Mouse (Mus musculus): ENCODE results near the gene Brd4. TPM values are rescaled to one million over a fixed set of nuclear protein-coding genes. Genes with fewer than 3 reads are reported as not detected.

Brd4 gene
- polyA plus RNA-seq, 1 experiment from 2014 or later: 117 TPM

DNA sequence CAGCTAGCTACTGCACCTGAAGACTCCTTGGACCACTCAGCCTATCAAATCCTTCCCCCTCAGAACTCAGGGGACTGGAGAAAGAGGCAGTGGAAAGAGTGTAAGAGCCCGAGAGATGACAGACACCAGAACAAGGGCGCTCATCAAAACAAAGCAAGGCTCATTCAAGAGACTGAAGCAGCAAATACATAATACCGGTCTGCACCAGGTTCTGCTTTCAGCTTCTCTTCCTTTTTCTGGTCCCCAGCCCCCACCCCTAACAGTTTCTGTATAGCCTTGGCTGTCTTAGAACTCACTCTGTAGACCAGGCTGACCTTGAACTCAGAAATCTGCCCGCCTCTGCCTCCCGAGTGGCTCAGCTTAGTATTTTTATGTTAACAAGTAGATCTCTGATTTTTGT is 91.5 kb downstream of the Brd4 start:
- 84% methylated on average over 5 of the region's 5 CpGs for WGBS
- Histone ChIP-seq H3K27me3 (peaks cover 24% of the 10 kb centered on the region), H3K4me3 (no peak overlapping the region), H3K9ac (no peak overlapping the region), H3K4me1 (peaks cover 16% of the 10 kb centered on the region), H3K27ac (no peak overlapping the region), H3K9me3 (no peaks in the 10 kb centered on the region), H3K4me2 (no peak overlapping the region), H3K36me3 (peaks cover 29% of the 10 kb centered on the region)
- ATAC-seq (ENCODE audit: insufficient number of reproducible peaks, insufficient read depth, low FRiP score, low TSS enrichment, low read depth): no peak

DNA sequence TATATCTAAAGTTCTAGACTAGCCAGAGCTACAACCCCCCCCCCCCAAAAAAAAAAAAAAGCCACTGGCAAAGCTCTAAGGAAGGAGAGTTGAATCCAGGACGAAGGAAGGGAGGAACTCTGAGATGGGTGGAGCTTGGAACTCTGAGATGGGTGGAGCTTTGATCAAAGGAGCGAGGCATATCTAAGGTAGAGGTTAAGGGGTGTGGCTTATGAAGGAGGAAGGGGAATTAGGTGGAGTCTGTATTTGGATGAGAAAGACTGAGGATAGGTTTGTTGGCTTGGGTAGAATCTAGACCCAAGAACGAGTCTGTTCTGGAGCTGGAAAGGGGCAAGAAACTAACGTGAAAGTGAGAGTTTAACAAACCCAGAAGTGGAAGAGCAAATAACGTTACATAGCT is 94.7 kb downstream of the Brd4 start:
- Histone ChIP-seq H3K9me3 (no peaks in the 10 kb centered on the region), H3K4me3 (peak overlapping the region; percentile 44), H3K9ac (no peak overlapping the region), H3K4me2 (peak overlapping the region; percentile 90), H3K27ac (no peak overlapping the region), H3K27me3 (peaks cover 25% of the 10 kb centered on the region), H3K36me3 (no peaks in the 10 kb centered on the region), H3K4me1 (peaks cover 16% of the 10 kb centered on the region)
- WGBS: 11% methylated on average over 5 of the region's 5 CpGs
- no peak for ATAC-seq (ENCODE audit: insufficient number of reproducible peaks, insufficient read depth, low FRiP score, low TSS enrichment, low read depth)

DNA sequence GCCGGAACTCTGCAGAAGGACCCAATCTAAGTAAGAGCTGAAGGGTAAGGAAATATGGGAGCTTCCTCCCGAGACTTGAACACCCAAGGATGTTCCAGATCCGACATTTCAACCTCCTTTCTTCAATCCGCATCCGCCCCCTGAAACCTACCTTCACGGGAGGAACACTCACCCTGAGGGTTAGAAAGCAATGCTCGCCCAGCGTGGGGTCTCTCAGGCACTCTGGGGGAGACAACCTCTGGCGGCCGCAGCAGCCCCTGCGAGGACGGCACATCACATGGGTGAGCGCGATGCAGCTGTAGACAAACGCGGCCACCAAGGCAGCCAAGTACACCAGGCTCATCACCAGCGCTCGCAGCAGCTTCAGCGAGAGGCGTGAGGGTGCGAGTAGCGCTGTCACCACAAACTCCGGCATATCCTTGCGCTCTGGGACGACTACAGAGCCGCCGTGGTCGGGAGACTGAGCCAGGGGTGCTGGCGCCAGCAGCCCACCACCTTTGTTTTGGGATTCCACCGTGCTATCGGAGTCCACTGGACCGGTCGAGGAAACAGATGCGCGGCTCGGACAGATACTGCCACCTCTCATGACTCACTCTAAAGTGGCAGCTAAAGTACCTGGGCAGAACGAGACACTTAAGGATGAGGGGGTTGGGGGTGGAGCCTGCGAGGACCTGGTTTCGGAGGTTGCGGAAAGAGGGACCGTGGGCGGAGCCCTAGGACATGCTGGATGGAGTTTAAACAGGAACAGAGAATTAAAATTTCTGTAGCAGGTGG is 95.5 kb downstream of the Brd4 start, which contains the start of gene Ephx3:
Ephx3 (minus strand) TSS at position 687 of the 774 bp plus-strand sequence.
- WGBS: 6% methylated on average over 42 of the region's 42 CpGs
- peaks cover 16% of the 10 kb centered on the region for H3K4me1 ChIP-seq
- peak within 1 kb of the TSS; percentile 64 for H3K9ac ChIP-seq
- H3K27me3 ChIP-seq: peaks cover 25% of the 10 kb centered on the region
- no peak within 1 kb of the TSS for H3K27ac ChIP-seq
- 0 out of 2 replicates have a peak, but pooled peaks have one; percentile 10 for ATAC-seq (ENCODE audit: insufficient number of reproducible peaks, insufficient read depth, low FRiP score, low TSS enrichment, low read depth)
- H3K4me3 ChIP-seq: peak within 1 kb of the TSS; percentile 44
- H3K36me3 ChIP-seq: no peaks in the 10 kb centered on the region
- peak within 1 kb of the TSS; percentile 90 for H3K4me2 ChIP-seq
- no peaks in the 10 kb centered on the region for H3K9me3 ChIP-seq

DNA sequence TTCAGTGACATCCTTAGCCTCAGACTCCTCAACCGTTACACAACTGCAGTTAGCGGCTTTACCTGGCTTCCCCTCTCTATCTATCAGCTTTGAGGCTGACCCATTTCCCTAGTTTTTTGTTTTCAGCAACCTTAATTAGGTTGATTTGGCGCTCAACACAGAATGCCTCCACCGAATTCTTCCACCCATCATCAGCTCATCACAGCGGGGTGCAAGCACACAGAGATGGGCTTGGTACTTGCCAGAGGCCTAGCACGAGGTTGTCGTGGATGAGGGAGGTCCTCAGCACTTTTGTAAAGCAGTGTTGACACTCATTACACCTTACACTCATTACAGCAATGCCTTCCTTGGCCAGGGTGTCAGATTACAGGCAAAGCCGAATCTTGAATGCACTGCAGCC is 101.5 kb downstream of the Brd4 start:
- ATAC-seq (ENCODE audit: insufficient number of reproducible peaks, insufficient read depth, low FRiP score, low TSS enrichment, low read depth): no peak
- no peaks in the 10 kb centered on the region for H3K36me3 ChIP-seq
- no peaks in the 10 kb centered on the region for H3K9me3 ChIP-seq
- peaks cover 1% of the 10 kb centered on the region for H3K27me3 ChIP-seq
- H3K4me2 ChIP-seq: no peak overlapping the region
- 28% methylated on average over 8 of the region's 8 CpGs for WGBS
- H3K9ac ChIP-seq: no peak overlapping the region
- 0 out of 2 replicates have a peak, but pooled peaks cover 4% of the 10 kb centered on the region for H3K4me1 ChIP-seq
- H3K27ac ChIP-seq: no peak overlapping the region
- H3K4me3 ChIP-seq: no peak overlapping the region

DNA sequence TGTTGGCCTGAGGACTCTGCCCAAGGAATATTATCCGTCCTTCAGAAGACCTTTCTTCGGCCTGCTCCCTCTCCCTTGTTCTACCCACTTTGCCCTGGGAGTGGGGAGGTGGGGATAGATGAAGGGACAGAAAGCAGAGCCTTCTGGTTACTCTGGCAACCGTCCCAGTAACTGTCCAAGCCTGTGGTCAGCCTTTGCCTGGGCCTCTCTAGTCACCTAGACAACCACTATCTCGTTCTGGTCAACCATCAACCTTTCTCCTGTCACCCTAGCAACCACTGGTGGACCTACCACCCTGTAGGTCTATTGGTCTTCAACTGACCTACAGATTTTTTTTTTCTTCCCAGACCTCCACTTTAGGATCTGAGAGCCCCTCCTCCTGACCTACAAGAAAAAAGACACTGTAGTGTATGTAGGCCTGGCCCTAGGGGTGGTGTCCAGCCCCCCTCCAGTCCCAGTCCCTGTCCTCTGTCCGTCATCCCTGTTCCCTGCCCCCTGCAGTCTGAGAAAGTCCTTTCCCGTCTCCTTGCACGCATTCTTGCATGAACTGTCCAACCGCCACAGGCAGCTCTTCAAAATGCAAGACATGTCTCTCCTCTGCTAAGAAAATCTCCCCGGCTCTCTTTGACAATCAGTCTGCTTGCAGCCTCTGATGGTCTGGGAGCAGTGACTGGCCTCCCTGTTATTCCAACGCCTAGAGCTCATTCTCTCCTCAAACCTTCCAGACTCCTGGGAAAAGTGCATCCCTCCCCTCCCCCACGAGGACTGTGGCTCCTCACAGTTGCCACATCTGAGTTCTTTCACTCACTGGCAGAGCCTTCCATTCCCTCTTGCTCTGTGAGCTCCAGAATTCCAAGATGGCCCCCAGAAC is 104.7 kb downstream of the Brd4 start:
- Histone ChIP-seq H3K4me3 (no peak overlapping the region), H3K9me3 (no peaks in the 10 kb centered on the region), H3K4me1 (0 out of 2 replicates have a peak, but pooled peaks cover 4% of the 10 kb centered on the region), H3K27ac (no peak overlapping the region), H3K36me3 (no peaks in the 10 kb centered on the region), H3K4me2 (no peak overlapping the region), H3K9ac (no peak overlapping the region), H3K27me3 (no peaks in the 10 kb centered on the region)
- ATAC-seq (ENCODE audit: insufficient number of reproducible peaks, insufficient read depth, low FRiP score, low TSS enrichment, low read depth): no peak
- 55% methylated on average over 11 of the region's 11 CpGs for WGBS

DNA sequence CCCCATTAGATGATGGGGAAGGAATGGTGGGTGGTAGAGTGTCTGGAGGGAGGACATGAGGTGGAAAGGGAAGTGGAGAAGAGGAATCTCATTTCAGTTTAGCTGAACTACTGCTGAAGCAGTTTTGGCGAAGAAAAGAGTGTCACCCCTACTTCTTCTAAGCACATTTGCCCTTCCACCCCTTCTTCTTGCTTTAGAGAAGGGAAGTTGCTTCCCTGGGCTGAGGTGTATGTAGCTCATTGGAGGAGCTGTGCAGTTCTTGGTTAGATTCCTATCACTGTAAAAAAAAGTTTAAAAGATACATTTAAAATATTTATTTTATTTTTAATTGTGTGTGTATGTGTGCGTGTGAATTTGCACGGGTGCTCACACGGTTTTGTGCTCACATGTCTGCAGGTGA is 107.6 kb downstream of the Brd4 start:
- Histone ChIP-seq H3K9ac (no peak overlapping the region), H3K4me3 (no peak overlapping the region), H3K27me3 (no peaks in the 10 kb centered on the region), H3K4me2 (no peak overlapping the region), H3K36me3 (no peaks in the 10 kb centered on the region), H3K4me1 (peaks cover 4% of the 10 kb centered on the region; the same call in 1 of the 2 replicates), H3K9me3 (no peaks in the 10 kb centered on the region), H3K27ac (no peak overlapping the region)
- ATAC-seq (ENCODE audit: insufficient number of reproducible peaks, insufficient read depth, low FRiP score, low TSS enrichment, low read depth): no peak
- 90% methylated on average over 4 of the region's 4 CpGs for WGBS

DNA sequence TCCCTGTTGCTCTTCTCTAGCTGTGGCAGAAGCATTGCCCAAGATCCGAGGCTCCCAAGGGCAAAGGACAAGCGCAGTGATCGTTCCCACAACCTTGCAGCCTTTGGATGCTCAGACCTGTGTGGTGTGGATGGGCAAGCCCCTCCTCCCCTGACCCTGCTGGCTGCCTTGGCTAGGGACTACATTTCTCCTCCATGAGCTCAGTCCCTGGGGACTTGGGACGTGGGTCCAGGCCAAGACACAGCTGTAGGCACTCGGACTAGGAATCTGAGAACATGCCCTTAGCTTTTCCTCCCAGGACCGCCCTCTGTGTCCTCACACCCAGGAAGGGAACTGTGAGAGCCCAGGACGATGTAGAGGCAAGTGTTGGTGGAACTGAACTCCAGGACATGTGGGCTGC is 111.4 kb downstream of the Brd4 start:
- 63% methylated on average over 7 of the region's 7 CpGs for WGBS
- H3K4me1 ChIP-seq: peaks cover 8% of the 10 kb centered on the region; the same call in 1 of the 2 replicates
- ATAC-seq (ENCODE audit: insufficient number of reproducible peaks, insufficient read depth, low FRiP score, low TSS enrichment, low read depth): no peak
- no peak overlapping the region for H3K9ac ChIP-seq
- H3K36me3 ChIP-seq: no peaks in the 10 kb centered on the region
- no peak overlapping the region for H3K4me2 ChIP-seq
- H3K4me3 ChIP-seq: no peak overlapping the region
- no peaks in the 10 kb centered on the region for H3K27me3 ChIP-seq
- H3K9me3 ChIP-seq: no peaks in the 10 kb centered on the region
- H3K27ac ChIP-seq: no peak overlapping the region

DNA sequence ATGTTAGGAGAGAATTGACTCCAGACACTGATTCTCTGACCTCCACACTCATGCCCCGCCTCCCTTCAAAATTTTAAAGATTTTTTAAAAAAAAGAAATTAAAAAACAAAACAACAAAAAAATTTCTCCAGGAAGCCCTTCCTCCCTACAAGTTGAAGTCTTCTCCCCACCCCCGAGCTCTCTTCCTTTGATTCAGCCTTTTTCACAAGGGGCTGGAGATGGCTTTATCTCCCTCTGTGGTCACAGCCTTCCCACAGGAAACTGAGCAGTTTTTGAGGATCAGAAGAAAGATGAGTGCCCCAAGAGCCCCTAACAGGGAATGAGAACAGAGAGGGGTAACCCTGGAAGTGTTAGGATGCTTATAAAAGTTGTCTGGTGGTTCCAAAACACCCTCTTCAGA is 112.0 kb downstream of the Brd4 start:
- no peak for ATAC-seq (ENCODE audit: insufficient number of reproducible peaks, insufficient read depth, low FRiP score, low TSS enrichment, low read depth)
- Histone ChIP-seq H3K4me2 (no peak overlapping the region), H3K27me3 (no peaks in the 10 kb centered on the region), H3K9ac (no peak overlapping the region), H3K36me3 (no peaks in the 10 kb centered on the region), H3K27ac (no peak overlapping the region), H3K4me1 (peaks cover 10% of the 10 kb centered on the region; the same call in 1 of the 2 replicates), H3K4me3 (no peak overlapping the region), H3K9me3 (no peaks in the 10 kb centered on the region)
- WGBS: 82% methylated on average over 2 of the region's 2 CpGs

DNA sequence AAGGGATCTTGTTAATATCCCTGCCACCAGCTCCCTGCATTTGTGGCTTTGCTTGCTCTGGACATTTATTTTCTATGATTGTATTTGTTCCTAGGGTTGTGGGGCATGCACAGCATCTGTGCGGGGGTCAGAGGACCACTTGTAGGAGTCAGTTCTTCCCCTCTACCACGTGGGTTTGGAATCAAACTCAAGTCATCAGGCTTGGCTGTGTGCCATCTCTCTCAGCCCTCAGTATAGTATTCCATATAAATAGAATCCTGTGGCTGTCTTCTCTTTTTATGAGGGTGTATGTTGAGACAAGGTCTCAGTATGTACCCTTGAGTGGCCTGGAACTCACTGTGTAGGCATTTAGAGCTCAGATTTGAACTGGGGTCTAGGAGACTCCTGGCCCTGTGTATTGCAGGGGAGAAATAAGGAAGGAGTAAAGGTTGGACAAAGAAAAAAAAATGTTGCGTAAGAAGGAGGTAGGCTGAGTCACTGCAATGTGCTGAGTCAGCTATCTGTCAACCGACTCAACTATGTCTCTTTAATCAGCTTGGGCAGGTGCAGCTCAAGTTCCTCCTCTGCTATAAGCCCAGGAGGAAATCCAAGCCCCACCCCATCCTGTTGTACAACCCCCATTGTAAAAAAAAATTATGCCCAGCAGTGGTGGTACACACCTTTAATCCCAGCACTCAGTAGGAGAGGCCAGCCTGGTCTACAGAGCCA is 114.8 kb downstream of the Brd4 start:
- no peak overlapping the region for H3K9ac ChIP-seq
- H3K9me3 ChIP-seq: no peaks in the 10 kb centered on the region
- no peak for ATAC-seq (ENCODE audit: insufficient number of reproducible peaks, insufficient read depth, low FRiP score, low TSS enrichment, low read depth)
- 69% methylated on average over 4 of the region's 4 CpGs for WGBS
- no peak overlapping the region; the same call in 1 of the 2 replicates for H3K27ac ChIP-seq
- no peaks in the 10 kb centered on the region for H3K36me3 ChIP-seq
- H3K4me3 ChIP-seq: no peak overlapping the region
- peaks cover 26% of the 10 kb centered on the region for H3K4me1 ChIP-seq
- no peaks in the 10 kb centered on the region for H3K27me3 ChIP-seq
- H3K4me2 ChIP-seq: no peak overlapping the region

DNA sequence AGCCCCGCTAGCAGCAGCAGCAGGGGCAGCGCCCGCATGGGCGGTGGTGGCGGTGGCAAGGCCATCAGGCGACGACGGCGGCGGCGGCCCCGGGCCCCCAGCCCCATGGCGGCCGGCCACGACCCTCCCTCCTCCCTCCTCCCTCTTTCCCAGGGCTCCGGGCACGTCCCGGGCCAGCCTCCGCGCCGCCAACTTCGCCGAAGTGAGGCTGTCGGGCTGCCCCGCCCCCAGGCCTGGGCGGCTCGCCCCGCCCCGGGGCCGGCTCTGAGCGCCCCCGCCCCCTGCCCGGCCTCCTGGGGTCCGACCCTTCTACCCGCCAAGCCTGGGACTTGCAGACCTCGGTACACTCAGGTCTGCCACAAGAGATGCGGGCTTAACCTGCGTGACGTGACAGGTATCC is 117.8 kb downstream of the Brd4 start, which contains the start of gene Notch3:
Notch3 (minus strand) TSS at position 166 of the 400 bp plus-strand sequence.
- Histone ChIP-seq H3K9me3 (no peaks in the 10 kb centered on the region), H3K4me2 (peak within 1 kb of the TSS; percentile 76), H3K9ac (peak within 1 kb of the TSS; percentile 83), H3K27ac (peak within 1 kb of the TSS; percentile 92), H3K27me3 (no peaks in the 10 kb centered on the region), H3K36me3 (no peaks in the 10 kb centered on the region; the same call in 1 of the 2 replicates), H3K4me1 (peaks cover 51% of the 10 kb centered on the region), H3K4me3 (peak within 1 kb of the TSS; percentile 78)
- under 1% methylated on average over 35 of the region's 39 CpGs for WGBS
- peak; percentile 61 for ATAC-seq (ENCODE audit: insufficient number of reproducible peaks, insufficient read depth, low FRiP score, low TSS enrichment, low read depth)
